Mouse (Mus musculus) kidney, postnatal 0 days (tissue): ENCODE measurements at regions not wholly inside any gene's neighbourhood (a gene's known extent, or its start where the extent isn't known, plus 50 kb on each side); places are given as distances from the start of the nearest gene placed in this dataset.

Source experiments
- ATAC-seq: fragments of 200-750 bp; cut with Nextera tagmentation; replicated peaks from 2 replicates; pipeline ENCODE4 v1.8.0; 2017; ENCODE audit warnings: low read depth, moderate number of reproducible peaks, moderate TSS enrichment, moderate library complexity; ENCODE audit not compliant: low FRiP score
- DNase-seq: peaks from one replicate; pipeline ENCODE4 v3.0.0-alpha.2; 2016; ENCODE audit warnings: low spot score
- H3K27ac ChIP-seq: fragments of 300-500 bp; sonication (generic); 2 replicates; pipeline ENCODE4 v1.5.1; 2014; ENCODE audit warnings: mild to moderate bottlenecking
- H3K27me3 ChIP-seq: fragments of 300-500 bp; sonication (generic); 2 replicates; pipeline ENCODE4 v1.6.1; 2014; ENCODE audit warnings: low read length, mixed read lengths; ENCODE audit not compliant: insufficient read depth
- H3K36me3 ChIP-seq: fragments of 300-500 bp; sonication (generic); 2 replicates; pipeline ENCODE4 v1.6.1; 2014; ENCODE audit warnings: low read length, mixed read lengths; ENCODE audit not compliant: insufficient read depth
- H3K4me1 ChIP-seq: fragments of 300-500 bp; sonication (generic); replicated peaks from 2 replicates; pipeline ENCODE4 v1.6.1; 2014; ENCODE audit warnings: antibody characterized with exemption, low read length, mixed read lengths; ENCODE audit not compliant: insufficient read depth
- H3K4me2 ChIP-seq: fragments of 300-500 bp; sonication (generic); 2 replicates; pipeline ENCODE4 v1.6.1; 2014; ENCODE audit warnings: mild to moderate bottlenecking, low read length, moderate library complexity, mixed read lengths
- H3K4me3 ChIP-seq: fragments of 300-500 bp; sonication (generic); replicated peaks from 2 replicates; pipeline ENCODE4 v1.5.1; 2014; ENCODE audit warnings: low read depth, low read length
- H3K9ac ChIP-seq: fragments of 300-500 bp; sonication (generic); 2 replicates; pipeline ENCODE4 v1.6.1; 2014; ENCODE audit warnings: low read depth, low read length
- H3K9me3 ChIP-seq: fragments of 300-500 bp; sonication (generic); replicated peaks from 2 replicates; pipeline ENCODE4 v1.6.1; 2016; ENCODE audit warnings: low read length, inconsistent platforms, mixed read lengths
- CTCF ChIP-seq: IDR thresholded peaks from 2 replicates; pipeline ENCODE4 v1.5.1; 2016; ENCODE audit warnings: antibody characterized with exemption, low read depth, mild to moderate bottlenecking, moderate library complexity
- WGBS: fragments of 180-500 bp; shearing (Covaris S2); extraction: QIAGEN DNeasy Blood & Tissue Kit; methylation state at CpG from one replicate; pipeline ENCODE4 v1.1.7; 2014; 5-methylcytosine and 5-hydroxymethylcytosine counted together

- Histone ChIP-seq H3K36me3 (no peaks in the 10 kb centered on the region), H3K4me3 (no peak overlapping the region), H3K4me1 (0 out of 2 replicates have a peak, but pooled peaks cover under 1% of the 10 kb centered on the region), H3K27ac (no peak overlapping the region), H3K4me2 (no peak overlapping the region), H3K9ac (no peak overlapping the region), H3K9me3 (no peaks in the 10 kb centered on the region), H3K27me3 (no peaks in the 10 kb centered on the region)
- DNase-seq (no peak), ATAC-seq (no peak)
- TF ChIP-seq CTCF = no peak
- 30% methylated on average over 3 of the region's 3 CpGs for WGBS
Measured at GRCm38 (mm10) chr14:76616367-76616683, 59.6 kb upstream of the Serp2 start.

- 0 out of 2 replicates have a peak, but pooled peaks cover 4% of the 10 kb centered on the region for H3K4me1 ChIP-seq
- WGBS = 70% methylated on average over 8 of the region's 8 CpGs
- no peaks in the 10 kb centered on the region for H3K9me3 ChIP-seq
- ATAC-seq (no peak), DNase-seq (no peak)
- H3K27ac ChIP-seq = no peak overlapping the region
- H3K4me3 ChIP-seq = no peak overlapping the region
- H3K36me3 ChIP-seq = no peaks in the 10 kb centered on the region
- no peak overlapping the region for H3K9ac ChIP-seq
- TF ChIP-seq CTCF = no peak
- no peaks in the 10 kb centered on the region for H3K27me3 ChIP-seq
- H3K4me2 ChIP-seq = no peak overlapping the region
Measured at GRCm38 (mm10) chr14:76615603-76616366, 59.1 kb upstream of the Serp2 start.

GRCm38 (mm10) chr14:76615182-76615581 is 58.5 kb upstream of the Serp2 start:
- H3K4me3 ChIP-seq = no peak overlapping the region
- H3K27ac ChIP-seq = no peak overlapping the region
- WGBS = 68% methylated on average over 11 of the region's 11 CpGs
- peaks cover 4% of the 10 kb centered on the region; the same call in 1 of the 2 replicates for H3K4me1 ChIP-seq
- no peak overlapping the region for H3K9ac ChIP-seq
- no peak for ATAC-seq
- DNase-seq = no peak
- no peak overlapping the region for H3K4me2 ChIP-seq
- no peaks in the 10 kb centered on the region for H3K9me3 ChIP-seq
- H3K27me3 ChIP-seq = no peaks in the 10 kb centered on the region
- no peaks in the 10 kb centered on the region for H3K36me3 ChIP-seq
- TF ChIP-seq CTCF = no peak

DNA sequence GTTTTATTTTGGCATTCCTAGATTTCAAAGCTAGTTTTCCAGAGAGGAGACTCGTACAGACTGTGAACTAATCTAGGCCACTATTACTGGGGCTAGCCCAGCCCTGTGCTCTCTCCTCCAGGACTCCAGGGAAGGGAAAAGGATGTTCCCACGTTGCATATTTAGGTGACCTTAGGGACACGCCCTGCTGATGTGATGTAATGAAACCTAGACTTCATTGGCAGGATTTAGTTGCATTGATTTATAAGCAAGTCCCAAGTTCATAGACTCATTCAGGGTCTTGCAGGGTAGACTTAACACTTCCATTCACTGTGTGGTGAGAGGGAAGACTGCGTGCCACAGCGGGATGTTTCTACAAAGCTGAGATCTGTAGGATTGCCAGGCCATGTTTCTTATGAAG is 58.0 kb upstream of the Serp2 start:
- no peaks in the 10 kb centered on the region for H3K27me3 ChIP-seq
- H3K4me1 ChIP-seq = peaks cover 4% of the 10 kb centered on the region; the same call in 1 of the 2 replicates
- H3K4me3 ChIP-seq = no peak overlapping the region
- no peak overlapping the region for H3K27ac ChIP-seq
- H3K9me3 ChIP-seq = no peaks in the 10 kb centered on the region
- H3K9ac ChIP-seq = no peak overlapping the region
- no peaks in the 10 kb centered on the region for H3K36me3 ChIP-seq
- H3K4me2 ChIP-seq = no peak overlapping the region
- DNase-seq = no peak
- no peak for ATAC-seq
- 69% methylated on average over 5 of the region's 5 CpGs for WGBS
- no peak for TF ChIP-seq CTCF

DNA sequence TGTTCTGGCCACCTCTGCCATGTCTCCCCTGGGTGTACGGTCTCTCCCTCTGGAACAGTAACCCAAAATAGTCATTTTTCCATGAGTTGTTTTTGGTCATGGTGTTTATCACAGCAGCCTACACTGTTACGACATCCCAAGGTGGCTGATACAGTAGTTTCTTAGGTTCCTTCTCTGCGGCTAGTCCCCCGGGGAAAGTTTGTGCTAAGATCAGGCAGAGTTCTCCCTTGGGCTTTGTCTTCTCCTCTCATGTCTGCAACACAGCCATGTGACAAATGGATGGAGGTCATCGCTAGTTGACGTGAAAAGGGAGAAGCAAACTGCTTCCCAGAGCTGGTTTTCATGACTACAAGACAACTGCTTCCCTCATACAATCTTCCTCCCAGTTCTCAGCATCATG is 56.9 kb upstream of the Serp2 start:
- no peak overlapping the region for H3K9ac ChIP-seq
- H3K4me2 ChIP-seq = no peak overlapping the region
- DNase-seq (no peak), ATAC-seq (no peak)
- no peaks in the 10 kb centered on the region for H3K9me3 ChIP-seq
- H3K27me3 ChIP-seq = no peaks in the 10 kb centered on the region
- no peak overlapping the region for H3K27ac ChIP-seq
- H3K4me1 ChIP-seq = peaks cover 4% of the 10 kb centered on the region; the same call in 1 of the 2 replicates
- H3K4me3 ChIP-seq = no peak overlapping the region
- no peak for TF ChIP-seq CTCF
- 90% methylated on average over 6 of the region's 6 CpGs for WGBS
- no peaks in the 10 kb centered on the region for H3K36me3 ChIP-seq

- ATAC-seq (peak; percentile 54), DNase-seq (peak; percentile 69)
- H3K4me3 ChIP-seq = no peak overlapping the region
- no peak overlapping the region for H3K9ac ChIP-seq
- no peaks in the 10 kb centered on the region for H3K36me3 ChIP-seq
- H3K4me1 ChIP-seq = peaks cover 4% of the 10 kb centered on the region; the same call in 1 of the 2 replicates
- 0 out of 2 replicates have a peak overlapping the region, but pooled peaks have one; percentile 21 for H3K4me2 ChIP-seq
- H3K9me3 ChIP-seq = no peaks in the 10 kb centered on the region
- no peak for TF ChIP-seq CTCF
- WGBS = 37% methylated on average over 11 of the region's 11 CpGs
- no peak overlapping the region for H3K27ac ChIP-seq
- H3K27me3 ChIP-seq = no peaks in the 10 kb centered on the region
Measured at GRCm38 (mm10) chr14:76610429-76611378, 54.0 kb upstream of the Serp2 start.
